Mouse (Mus musculus): ENCODE results near the gene Nek7. TPM values are rescaled to one million over a fixed set of nuclear protein-coding genes. Genes with fewer than 3 reads are reported as not detected.
A peak's percentile ranks its signal among the peaks of the same experiment; 100 is the strongest.

Nek7 gene
- polyA plus RNA-seq, 1 experiment from 2014 or later: 24.3 TPM

- ATAC-seq (ENCODE audit: low FRiP score, low TSS enrichment) (no peak), DNase-seq (no peak)
- H3K4me2 ChIP-seq (ENCODE audit: low read length): peak overlapping the region; percentile 53
- 9% methylated on average over 6 of the region's 6 CpGs for WGBS
- no peaks in the 10 kb centered on the region for H3K36me3 ChIP-seq (ENCODE audit: control insufficient read depth, insufficient read depth, low read length)
- no peak overlapping the region; the same call in 1 of the 2 replicates for H3K9ac ChIP-seq (replicated peaks; ENCODE audit: low read length)
- no peaks in the 10 kb centered on the region for H3K27me3 ChIP-seq (ENCODE audit: control insufficient read depth, insufficient read depth, low read length)
- H3K4me3 ChIP-seq (replicated peaks; ENCODE audit: low read depth, low read length): no peak overlapping the region
- H3K4me1 ChIP-seq (ENCODE audit: control insufficient read depth, insufficient read depth, low read length): peaks cover 50% of the 10 kb centered on the region
- peak overlapping the region; percentile 97 for H3K27ac ChIP-seq (replicated peaks; ENCODE audit: low read depth, low read length)
- H3K9me3 ChIP-seq (ENCODE audit: control insufficient read depth, low read length): no peaks in the 10 kb centered on the region
Measured at GRCm38 (mm10) chr1:138500691-138501090, 119.2 kb downstream of the Nek7 start.

- no peaks in the 10 kb centered on the region for H3K36me3 ChIP-seq (ENCODE audit: control insufficient read depth, insufficient read depth, low read length)
- 3% methylated on average over 10 of the region's 10 CpGs for WGBS
- H3K4me3 ChIP-seq (replicated peaks; ENCODE audit: low read depth, low read length): no peak overlapping the region
- no peaks in the 10 kb centered on the region for H3K9me3 ChIP-seq (ENCODE audit: control insufficient read depth, low read length)
- H3K27me3 ChIP-seq (ENCODE audit: control insufficient read depth, insufficient read depth, low read length): no peaks in the 10 kb centered on the region
- peak overlapping the region; percentile 26 for H3K9ac ChIP-seq (replicated peaks; ENCODE audit: low read length)
- peak overlapping the region; percentile 97 for H3K27ac ChIP-seq (replicated peaks; ENCODE audit: low read depth, low read length)
- peak overlapping the region; percentile 53 for H3K4me2 ChIP-seq (ENCODE audit: low read length)
- peak; percentile 89 for DNase-seq
- H3K4me1 ChIP-seq (ENCODE audit: control insufficient read depth, insufficient read depth, low read length): peaks cover 53% of the 10 kb centered on the region
- peak; percentile 83 for ATAC-seq (ENCODE audit: low FRiP score, low TSS enrichment)
Measured at GRCm38 (mm10) chr1:138500155-138500554, 119.8 kb downstream of the Nek7 start.

- Histone ChIP-seq H3K4me2 (ENCODE audit: low read length) (peak overlapping the region; percentile 53), H3K27ac (replicated peaks; ENCODE audit: low read depth, low read length) (peak overlapping the region; percentile 97), H3K9ac (replicated peaks; ENCODE audit: low read length) (peak overlapping the region; percentile 50), H3K4me1 (ENCODE audit: control insufficient read depth, insufficient read depth, low read length) (peaks cover 47% of the 10 kb centered on the region), H3K4me3 (replicated peaks; ENCODE audit: low read depth, low read length) (peak overlapping the region; percentile 19; the same call in 1 of the 2 replicates), H3K9me3 (ENCODE audit: control insufficient read depth, low read length) (no peaks in the 10 kb centered on the region), H3K27me3 (ENCODE audit: control insufficient read depth, insufficient read depth, low read length) (no peaks in the 10 kb centered on the region), H3K36me3 (ENCODE audit: control insufficient read depth, insufficient read depth, low read length) (no peaks in the 10 kb centered on the region)
- DNase-seq (peak; percentile 81), ATAC-seq (ENCODE audit: low FRiP score, low TSS enrichment) (peak; percentile 75)
- 1% methylated on average over 9 of the region's 9 CpGs for WGBS
Measured at GRCm38 (mm10) chr1:138499461-138499860, 120.5 kb downstream of the Nek7 start.

- 39% methylated on average over 6 of the region's 6 CpGs for WGBS
- ATAC-seq (ENCODE audit: low FRiP score, low TSS enrichment) (peak; percentile 17; the same call in 1 of the 2 replicates), DNase-seq (peak; percentile 14)
- Histone ChIP-seq H3K27me3 (ENCODE audit: control insufficient read depth, insufficient read depth, low read length) (no peaks in the 10 kb centered on the region), H3K36me3 (ENCODE audit: control insufficient read depth, insufficient read depth, low read length) (no peaks in the 10 kb centered on the region), H3K4me3 (replicated peaks; ENCODE audit: low read depth, low read length) (no peak overlapping the region), H3K9ac (replicated peaks; ENCODE audit: low read length) (no peak overlapping the region), H3K27ac (replicated peaks; ENCODE audit: low read depth, low read length) (peak overlapping the region; percentile 27; the same call in 1 of the 2 replicates), H3K4me1 (ENCODE audit: control insufficient read depth, insufficient read depth, low read length) (peaks cover 13% of the 10 kb centered on the region), H3K4me2 (ENCODE audit: low read length) (no peak overlapping the region), H3K9me3 (ENCODE audit: control insufficient read depth, low read length) (no peaks in the 10 kb centered on the region)
Measured at GRCm38 (mm10) chr1:138491382-138492097, 128.4 kb downstream of the Nek7 start.

- WGBS: 86% methylated on average over 5 of the region's 5 CpGs
- H3K4me2 ChIP-seq (ENCODE audit: low read length): no peak overlapping the region
- no peak for DNase-seq
- H3K36me3 ChIP-seq (ENCODE audit: control insufficient read depth, insufficient read depth, low read length): no peaks in the 10 kb centered on the region
- H3K9me3 ChIP-seq (ENCODE audit: control insufficient read depth, low read length): no peaks in the 10 kb centered on the region
- ATAC-seq (ENCODE audit: low FRiP score, low TSS enrichment): no peak
- no peaks in the 10 kb centered on the region for H3K27me3 ChIP-seq (ENCODE audit: control insufficient read depth, insufficient read depth, low read length)
- no peak overlapping the region for H3K27ac ChIP-seq (replicated peaks; ENCODE audit: low read depth, low read length)
- no peak overlapping the region for H3K9ac ChIP-seq (replicated peaks; ENCODE audit: low read length)
- H3K4me3 ChIP-seq (replicated peaks; ENCODE audit: low read depth, low read length): no peak overlapping the region
- H3K4me1 ChIP-seq (ENCODE audit: control insufficient read depth, insufficient read depth, low read length): no peaks in the 10 kb centered on the region
Measured at GRCm38 (mm10) chr1:138487569-138487968, 132.4 kb downstream of the Nek7 start.

- no peak for DNase-seq
- Histone ChIP-seq H3K27ac (replicated peaks; ENCODE audit: low read depth, low read length) (no peak overlapping the region), H3K4me3 (replicated peaks; ENCODE audit: low read depth, low read length) (no peak overlapping the region), H3K9ac (replicated peaks; ENCODE audit: low read length) (no peak overlapping the region), H3K4me2 (ENCODE audit: low read length) (no peak overlapping the region), H3K27me3 (ENCODE audit: control insufficient read depth, insufficient read depth, low read length) (no peaks in the 10 kb centered on the region), H3K4me1 (ENCODE audit: control insufficient read depth, insufficient read depth, low read length) (no peaks in the 10 kb centered on the region), H3K9me3 (ENCODE audit: control insufficient read depth, low read length) (peaks cover 8% of the 10 kb centered on the region), H3K36me3 (ENCODE audit: control insufficient read depth, insufficient read depth, low read length) (no peaks in the 10 kb centered on the region)
- 97% methylated on average over 1 of the region's 1 CpGs for WGBS
- ATAC-seq (ENCODE audit: low FRiP score, low TSS enrichment): no peak
Measured at GRCm38 (mm10) chr1:138480694-138481093, 139.2 kb downstream of the Nek7 start.

- ATAC-seq (ENCODE audit: low FRiP score, low TSS enrichment) (no peak), DNase-seq (no peak)
- H3K4me2 ChIP-seq (ENCODE audit: low read length): no peak overlapping the region
- no peak overlapping the region for H3K27ac ChIP-seq (replicated peaks; ENCODE audit: low read depth, low read length)
- no peaks in the 10 kb centered on the region for H3K4me1 ChIP-seq (ENCODE audit: control insufficient read depth, insufficient read depth, low read length)
- H3K9ac ChIP-seq (replicated peaks; ENCODE audit: low read length): no peak overlapping the region
- H3K36me3 ChIP-seq (ENCODE audit: control insufficient read depth, insufficient read depth, low read length): no peaks in the 10 kb centered on the region
- peaks cover 5% of the 10 kb centered on the region; the same call in 1 of the 2 replicates for H3K9me3 ChIP-seq (ENCODE audit: control insufficient read depth, low read length)
- H3K4me3 ChIP-seq (replicated peaks; ENCODE audit: low read depth, low read length): no peak overlapping the region
- WGBS: 65% methylated on average over 2 of the region's 2 CpGs
- no peaks in the 10 kb centered on the region for H3K27me3 ChIP-seq (ENCODE audit: control insufficient read depth, insufficient read depth, low read length)
Measured at GRCm38 (mm10) chr1:138465352-138465751, 154.6 kb downstream of the Nek7 start.

- Histone ChIP-seq H3K4me2 (ENCODE audit: low read length) (no peak overlapping the region), H3K36me3 (ENCODE audit: control insufficient read depth, insufficient read depth, low read length) (no peaks in the 10 kb centered on the region), H3K27me3 (ENCODE audit: control insufficient read depth, insufficient read depth, low read length) (no peaks in the 10 kb centered on the region), H3K4me1 (ENCODE audit: control insufficient read depth, insufficient read depth, low read length) (no peaks in the 10 kb centered on the region), H3K4me3 (replicated peaks; ENCODE audit: low read depth, low read length) (no peak overlapping the region), H3K9ac (replicated peaks; ENCODE audit: low read length) (no peak overlapping the region), H3K9me3 (ENCODE audit: control insufficient read depth, low read length) (peaks cover 5% of the 10 kb centered on the region; the same call in 1 of the 2 replicates), H3K27ac (replicated peaks; ENCODE audit: low read depth, low read length) (no peak overlapping the region)
- DNase-seq (no peak), ATAC-seq (ENCODE audit: low FRiP score, low TSS enrichment) (no peak)
- WGBS: 84% methylated on average over 3 of the region's 3 CpGs
Measured at GRCm38 (mm10) chr1:138461425-138461824, 158.5 kb downstream of the Nek7 start.

- Histone ChIP-seq H3K9me3 (ENCODE audit: control insufficient read depth, low read length) (no peaks in the 10 kb centered on the region), H3K4me2 (ENCODE audit: low read length) (peak overlapping the region; percentile 25), H3K36me3 (ENCODE audit: control insufficient read depth, insufficient read depth, low read length) (no peaks in the 10 kb centered on the region), H3K4me1 (ENCODE audit: control insufficient read depth, insufficient read depth, low read length) (0 out of 2 replicates have a peak, but pooled peaks cover 2% of the 10 kb centered on the region), H3K27ac (replicated peaks; ENCODE audit: low read depth, low read length) (peak overlapping the region; percentile 15), H3K4me3 (replicated peaks; ENCODE audit: low read depth, low read length) (no peak overlapping the region), H3K27me3 (ENCODE audit: control insufficient read depth, insufficient read depth, low read length) (no peaks in the 10 kb centered on the region), H3K9ac (replicated peaks; ENCODE audit: low read length) (no peak overlapping the region; the same call in 1 of the 2 replicates)
- no peak for ATAC-seq (ENCODE audit: low FRiP score, low TSS enrichment)
- DNase-seq: peak; percentile 28
- WGBS: 75% methylated on average over 2 of the region's 2 CpGs
Measured at GRCm38 (mm10) chr1:138449476-138449851, 170.5 kb downstream of the Nek7 start.

All from midbrain, embryonic 14.5 days (tissue).